Mouse (Mus musculus): ENCODE results near the gene Smim13. TPM values are rescaled to one million over a fixed set of nuclear protein-coding genes. Genes with fewer than 3 reads are reported as not detected.
"Not testable (repeated sequence)": the region's sequence is repeated elsewhere in the genome, so short reads cannot be mapped to it uniquely, and the experiment has no call there.

Gene Smim13
- total RNA-seq, 1 experiment, result 5.5 TPM

GRCm38 (mm10) chr13:41248751-41249520, 708 bp upstream of the Smim13 start:
- no peaks in the 10 kb centered on the region for H3K36me3 ChIP-seq (ENCODE audit: control insufficient read depth, insufficient read depth, low read length, poor library complexity, severe bottlenecking)
- H3K4me1 ChIP-seq (ENCODE audit: control insufficient read depth in 2 of 2, insufficient read depth in 2 of 2, low read length in 2 of 2, poor library complexity in 1 of 2), result peaks cover 2 to 3% of the 10 kb centered on the region in 2 experiments; a peak in 2 of 4 replicates
- no peak for DNase-seq (ENCODE audit: low read depth, low spot score)
- peak overlapping the region; percentile 66 for H3K9ac ChIP-seq (ENCODE audit: insufficient read depth, low read depth, low read length, poor library complexity, severe bottlenecking)
- in situ Hi-C loops (cut with MboI; ENCODE audit: low sequenced_read_pairs in 2 of 2, unreplicated experiment in 2 of 2), result loop anchor here in 1 of 2 experiments (25.0 kb wide), 2 partner anchors 162 to 412 kb away; partner anchors contain the start of gene Mak
- no peak overlapping the region for H3K27ac ChIP-seq (ENCODE audit: insufficient read depth, low read depth, low read length, poor library complexity, severe bottlenecking)
- TF ChIP-seq HCFC1 (IDR thresholded peaks at IDR 0.05; ENCODE audit: borderline replicate concordance, insufficient read depth, low read length) (no peak), CHD2 (IDR thresholded peaks at IDR 0.05; ENCODE audit: low read depth, low read length) (no peak), MAFK (IDR thresholded peaks at IDR 0.05; ENCODE audit: insufficient read depth, low read depth, low read length) (no peak), ZC3H11A (IDR thresholded peaks at IDR 0.05; ENCODE audit: borderline replicate concordance, low read depth, low read length) (no peak), ZNF384 (IDR thresholded peaks at IDR 0.05; ENCODE audit: low read depth, low read length) (no peak)
- H3K4me3 ChIP-seq (ENCODE audit: insufficient read depth in 1 of 2, low read depth in 1 of 2, low read length in 2 of 2, poor library complexity in 1 of 2, severe bottlenecking in 1 of 2), result peak overlapping the region; percentile 63 to 87
- no peaks in the 10 kb centered on the region for H3K9me3 ChIP-seq (ENCODE audit: control insufficient read depth, insufficient read depth, low read depth, low read length)

GRCm38 (mm10) chr13:41250318-41250981, 806 bp downstream of the Smim13 start:
- H3K4me3 ChIP-seq (ENCODE audit: insufficient read depth in 1 of 2, low read depth in 1 of 2, low read length in 2 of 2, poor library complexity in 1 of 2, severe bottlenecking in 1 of 2), result peak overlapping the region; percentile 87 to 92
- no peaks in the 10 kb centered on the region for H3K9me3 ChIP-seq (ENCODE audit: control insufficient read depth, insufficient read depth, low read depth, low read length)
- 0 out of 2 replicates have a peak overlapping the region, but pooled peaks have one; percentile 29 for H3K27ac ChIP-seq (ENCODE audit: insufficient read depth, low read depth, low read length, poor library complexity, severe bottlenecking)
- in situ Hi-C loops (cut with MboI; ENCODE audit: low sequenced_read_pairs in 2 of 2, unreplicated experiment in 2 of 2), result no loop called here
- no peak for TF ChIP-seq CHD2 (IDR thresholded peaks at IDR 0.05; ENCODE audit: low read depth, low read length)
- no peak for TF ChIP-seq HCFC1 (IDR thresholded peaks at IDR 0.05; ENCODE audit: borderline replicate concordance, insufficient read depth, low read length)
- peak; percentile 94 for TF ChIP-seq ZNF384 (IDR thresholded peaks at IDR 0.05; ENCODE audit: low read depth, low read length)
- no peak for TF ChIP-seq ZC3H11A (IDR thresholded peaks at IDR 0.05; ENCODE audit: borderline replicate concordance, low read depth, low read length)
- H3K9ac ChIP-seq (ENCODE audit: insufficient read depth, low read depth, low read length, poor library complexity, severe bottlenecking), result peak overlapping the region; percentile 88
- H3K36me3 ChIP-seq (ENCODE audit: control insufficient read depth, insufficient read depth, low read length, poor library complexity, severe bottlenecking), result no peaks in the 10 kb centered on the region
- no peak for DNase-seq (ENCODE audit: low read depth, low spot score)
- peaks cover 2 to 3% of the 10 kb centered on the region in 2 experiments; a peak in 2 of 4 replicates for H3K4me1 ChIP-seq (ENCODE audit: control insufficient read depth in 2 of 2, insufficient read depth in 2 of 2, low read length in 2 of 2, poor library complexity in 1 of 2)

- H3K36me3 ChIP-seq (ENCODE audit: control insufficient read depth, insufficient read depth, low read length, poor library complexity, severe bottlenecking); H3K27ac ChIP-seq (ENCODE audit: insufficient read depth, low read depth, low read length, poor library complexity, severe bottlenecking); H3K9me3 ChIP-seq (ENCODE audit: control insufficient read depth, insufficient read depth, low read depth, low read length); H3K4me1 ChIP-seq (ENCODE audit: control insufficient read depth in 2 of 2, insufficient read depth in 2 of 2, low read length in 2 of 2, poor library complexity in 1 of 2); DNase-seq (ENCODE audit: low read depth, low spot score); H3K9ac ChIP-seq (ENCODE audit: insufficient read depth, low read depth, low read length, poor library complexity, severe bottlenecking); in situ Hi-C loops (cut with MboI; ENCODE audit: low sequenced_read_pairs in 2 of 2, unreplicated experiment in 2 of 2): not testable (repeated sequence)
- H3K4me3 ChIP-seq (ENCODE audit: insufficient read depth in 1 of 2, low read depth in 1 of 2, low read length in 2 of 2, poor library complexity in 1 of 2, severe bottlenecking in 1 of 2), result 0 out of 4 replicates have a peak overlapping the region, but pooled peaks of 1 of the 2 experiments have one; percentile 87
These were observed 1.6 kb downstream of the Smim13 start for GRCm38 (mm10) chr13:41251232-41251631.

GRCm38 (mm10) chr13:41251667-41252066, 2.0 kb downstream of the Smim13 start:
- no peak for DNase-seq (ENCODE audit: low read depth, low spot score)
- TF ChIP-seq ZC3H11A (IDR thresholded peaks at IDR 0.05; ENCODE audit: borderline replicate concordance, low read depth, low read length) (no peak), ZNF384 (IDR thresholded peaks at IDR 0.05; ENCODE audit: low read depth, low read length) (no peak), MAFK (IDR thresholded peaks at IDR 0.05; ENCODE audit: insufficient read depth, low read depth, low read length) (no peak)
- H3K36me3 ChIP-seq (ENCODE audit: control insufficient read depth, insufficient read depth, low read length, poor library complexity, severe bottlenecking), result no peaks in the 10 kb centered on the region
- peaks cover 2 to 3% of the 10 kb centered on the region in 2 experiments; a peak in 2 of 4 replicates for H3K4me1 ChIP-seq (ENCODE audit: control insufficient read depth in 2 of 2, insufficient read depth in 2 of 2, low read length in 2 of 2, poor library complexity in 1 of 2)
- H3K4me3 ChIP-seq (ENCODE audit: insufficient read depth in 1 of 2, low read depth in 1 of 2, low read length in 2 of 2, poor library complexity in 1 of 2, severe bottlenecking in 1 of 2), result no peak overlapping the region
- in situ Hi-C loops (cut with MboI; ENCODE audit: low sequenced_read_pairs in 2 of 2, unreplicated experiment in 2 of 2), result no loop called here
- no peaks in the 10 kb centered on the region for H3K9me3 ChIP-seq (ENCODE audit: control insufficient read depth, insufficient read depth, low read depth, low read length)
- H3K9ac ChIP-seq (ENCODE audit: insufficient read depth, low read depth, low read length, poor library complexity, severe bottlenecking), result no peak overlapping the region
- H3K27ac ChIP-seq (ENCODE audit: insufficient read depth, low read depth, low read length, poor library complexity, severe bottlenecking), result no peak overlapping the region
